Mouse (Mus musculus) liver, adult (tissue): ENCODE data around the gene Tpbpa.
"Not testable (repeated sequence)": the region's sequence is repeated elsewhere in the genome, so short reads cannot be mapped to it uniquely, and the experiment has no call there.

ENCODE experiments used
- GATA4 ChIP-seq: IDR thresholded peaks from 2 replicates; pipeline ENCODE4 v1.6.1; 2014; ENCODE audit warnings: mild to moderate bottlenecking, low read length; ENCODE audit not compliant: insufficient replicate concordance

Tpbpa gene

GRCm38 (mm10) chr13:60941884-60942283 is at the start of gene Tpbpa:
Gene Tpbpa, minus strand, starts transcription at chr13:60941984.
- not testable (repeated sequence) for TF ChIP-seq GATA4

- TF ChIP-seq GATA4, result no peak
Observed at GRCm38 (mm10) chr13:60961706-60962105, 19.9 kb upstream of the Tpbpa start.

GRCm38 (mm10) chr13:60936500-60936901 is 5.3 kb downstream of the Tpbpa start, which contains the start of the genes Gm49391 and Ctla2a:
Gene Gm49391, minus strand, starts transcription at chr13:60936571.
Gene Ctla2a, minus strand, starts transcription at chr13:60936625.
- peak; percentile 85; the same call in 1 of the 2 replicates for TF ChIP-seq GATA4

GRCm38 (mm10) chr13:60935490-60935889 is 6.3 kb downstream of the Tpbpa start, which contains the start of gene Gm49393:
Gene Gm49393, minus strand, starts transcription at chr13:60935590.
- not testable (repeated sequence) for TF ChIP-seq GATA4

- TF ChIP-seq GATA4, result not testable (repeated sequence)
Observed at GRCm38 (mm10) chr13:60904780-60905179, 37.0 kb downstream of the Tpbpa start, which contains the start of gene Tpbpb. Gene Tpbpb, minus strand, starts transcription at chr13:60904880.

- peak; percentile 36; the same call in 1 of the 2 replicates for TF ChIP-seq GATA4
Observed at GRCm38 (mm10) chr13:60897328-60897727, 44.5 kb downstream of the Tpbpa start, which contains the start of gene Ctla2b. Gene Ctla2b, minus strand, starts transcription at chr13:60897447.

- TF ChIP-seq GATA4, result not testable (repeated sequence)
Observed at GRCm38 (mm10) chr13:60896794-60897193, 45.0 kb downstream of the Tpbpa start, which contains the start of gene Gm49392. Gene Gm49392, minus strand, starts transcription at chr13:60896894.

GRCm38 (mm10) chr13:60895406-60896160 is 46.2 kb downstream of the Tpbpa start:
- no peak for TF ChIP-seq GATA4

- no peak for TF ChIP-seq GATA4
Observed at GRCm38 (mm10) chr13:60892301-60892700, 49.5 kb downstream of the Tpbpa start.
